Mouse (Mus musculus): ENCODE measurements around the gene Hk3.

Gene Hk3

GRCm38 (mm10) chr13:55021194-55021779 lies at the start of gene Hk3:
TSS of gene Hk3 (minus strand) at chr13:55021385.
- no peak for DNase-seq

GRCm38 (mm10) chr13:55069719-55070118 lies 48.5 kb upstream of the Hk3 start:
- no peak for DNase-seq

GRCm38 (mm10) chr13:55063276-55063675 lies 42.1 kb upstream of the Hk3 start:
- no peak for DNase-seq

- DNase-seq = no peak
These were observed 36.9 kb upstream of the Hk3 start for GRCm38 (mm10) chr13:55058042-55058441.

- DNase-seq = no peak
These were observed 26.5 kb upstream of the Hk3 start for GRCm38 (mm10) chr13:55047706-55048105.

- no peak for DNase-seq
These were observed 18.8 kb upstream of the Hk3 start for GRCm38 (mm10) chr13:55040016-55040415.

GRCm38 (mm10) chr13:55024215-55024614 lies 3.0 kb upstream of the Hk3 start:
- no peak for DNase-seq

- no peak for DNase-seq
These were observed 1.5 kb upstream of the Hk3 start for GRCm38 (mm10) chr13:55022715-55023114.

- DNase-seq = no peak
These were observed 1.1 kb upstream of the Hk3 start for GRCm38 (mm10) chr13:55022256-55022655.

GRCm38 (mm10) chr13:55020051-55020450 lies 1.1 kb downstream of the Hk3 start:
- DNase-seq = no peak

- no peak for DNase-seq
These were observed 2.0 kb downstream of the Hk3 start for GRCm38 (mm10) chr13:55019181-55019580.

- no peak for DNase-seq
These were observed 2.5 kb downstream of the Hk3 start for GRCm38 (mm10) chr13:55018700-55019099.

- no peak for DNase-seq
These were observed 3.1 kb downstream of the Hk3 start for GRCm38 (mm10) chr13:55017898-55018599.

- DNase-seq = no peak
These were observed 3.9 kb downstream of the Hk3 start for GRCm38 (mm10) chr13:55017154-55017897.

- DNase-seq = no peak
These were observed 6.7 kb downstream of the Hk3 start for GRCm38 (mm10) chr13:55014451-55014850.

GRCm38 (mm10) chr13:55013702-55014344 lies 7.4 kb downstream of the Hk3 start:
- no peak for DNase-seq

GRCm38 (mm10) chr13:55011981-55012478 lies 9.2 kb downstream of the Hk3 start:
- no peak for DNase-seq

- no peak for DNase-seq
These were observed 10.1 kb downstream of the Hk3 start for GRCm38 (mm10) chr13:55011103-55011502.

GRCm38 (mm10) chr13:55008589-55008988 lies 12.6 kb downstream of the Hk3 start:
- no peak for DNase-seq

- DNase-seq = no peak
These were observed 14.8 kb downstream of the Hk3 start for GRCm38 (mm10) chr13:55006415-55006742.

GRCm38 (mm10) chr13:55005691-55006414 lies 15.3 kb downstream of the Hk3 start:
- DNase-seq = peak; percentile 57

- DNase-seq = no peak
These were observed 16.5 kb downstream of the Hk3 start for GRCm38 (mm10) chr13:55004646-55005045.

GRCm38 (mm10) chr13:55002090-55002489 lies 19.1 kb downstream of the Hk3 start:
- peak; percentile 66 for DNase-seq
